In genomic region chr8:7097577-7097976, GRCm38 (mm10) we compare ENCODE assay signal across 15 mouse cellular contexts.
DNase-seq lines count a peak whose midpoint lies in the region; ATAC-seq and TF ChIP-seq lines count a peak whose summit lies in the region.
"Had no signal": no experiment of that assay in that cellular context is flagged by ENCODE, and none has a peak within 500 bp of the region (broad histone marks: within the 10 kb centered on the region; RNA-seq: fewer than 3 reads in every experiment).

No protein-coding gene starts in this region.

- H3K9ac ChIP-seq in midbrain, embryonic 12.5 days (replicated peaks) = no peak overlapping the region
- H3K9ac ChIP-seq in lung, postnatal 0 days (replicated peaks; ENCODE audit: low read depth) = no peak overlapping the region
- H3K9ac ChIP-seq: embryonic facial prominence, embryonic 15.5 days; stomach, embryonic 15.5 days had no signal

- H3K27ac ChIP-seq in hindbrain, embryonic 10.5 days = no peak overlapping the region
- H3K27ac ChIP-seq in midbrain, embryonic 12.5 days (replicated peaks) = no peak overlapping the region
- H3K27ac ChIP-seq in lung, postnatal 0 days (ENCODE audit: low read length) = no peak overlapping the region
- H3K27ac ChIP-seq: embryonic facial prominence, embryonic 15.5 days; stomach, embryonic 15.5 days had no signal

- no peaks in the 10 kb centered on the region for H3K27me3 ChIP-seq in hindbrain, embryonic 10.5 days (ENCODE audit: insufficient read depth, poor library complexity, severe bottlenecking)
- H3K27me3 ChIP-seq in midbrain, embryonic 12.5 days = no peaks in the 10 kb centered on the region
- H3K27me3 ChIP-seq in lung, postnatal 0 days (replicated peaks; ENCODE audit: insufficient read depth, low read length) = no peaks in the 10 kb centered on the region
- H3K27me3 ChIP-seq: CH12.LX; embryonic facial prominence, embryonic 15.5 days; stomach, embryonic 15.5 days had no signal

- peak; percentile 92 for ATAC-seq in midbrain, embryonic 12.5 days (ENCODE audit: low FRiP score, low read depth)
- ATAC-seq in lung, postnatal 0 days = no peak

- H3K36me3 ChIP-seq in hindbrain, embryonic 10.5 days = no peaks in the 10 kb centered on the region
- no peaks in the 10 kb centered on the region for H3K36me3 ChIP-seq in midbrain, embryonic 12.5 days
- H3K36me3 ChIP-seq in lung, postnatal 0 days (ENCODE audit: insufficient read depth, low read length) = no peaks in the 10 kb centered on the region
- H3K36me3 ChIP-seq: embryonic facial prominence, embryonic 15.5 days; stomach, embryonic 15.5 days had no signal

- no peaks in the 10 kb centered on the region for H3K9me3 ChIP-seq in hindbrain, embryonic 10.5 days
- H3K9me3 ChIP-seq in midbrain, embryonic 12.5 days = no peaks in the 10 kb centered on the region
- no peaks in the 10 kb centered on the region for H3K9me3 ChIP-seq in lung, postnatal 0 days (ENCODE audit: low read length)
- H3K9me3 ChIP-seq: embryonic facial prominence, embryonic 15.5 days; stomach, embryonic 15.5 days had no signal

- peaks cover 4% of the 10 kb centered on the region; the same call in 1 of the 2 replicates for H3K4me1 ChIP-seq in hindbrain, embryonic 10.5 days (replicated peaks)
- H3K4me1 ChIP-seq in midbrain, embryonic 12.5 days = no peaks in the 10 kb centered on the region
- H3K4me1 ChIP-seq in lung, postnatal 0 days (ENCODE audit: insufficient read depth, low read depth, low read length) = no peaks in the 10 kb centered on the region
- H3K4me1 ChIP-seq: embryonic facial prominence, embryonic 15.5 days; stomach, embryonic 15.5 days had no signal

- no peak for TF ChIP-seq EP300 in lung, postnatal 0 days (IDR thresholded peaks at IDR 0.05)

- 59% methylated on average over 2 of the region's 2 CpGs for WGBS in hindbrain, embryonic 10.5 days
- 42% methylated on average over 2 of the region's 2 CpGs for WGBS in midbrain, embryonic 12.5 days
- 69% methylated on average over 2 of the region's 2 CpGs for WGBS in lung, postnatal 0 days

- peak; percentile 9 for DNase-seq in 3T3-L1 (ENCODE audit: low read depth, low spot score)
- DNase-seq in embryo, embryonic 11 days = peak; percentile 69
- DNase-seq in hindbrain, embryonic 10.5 days (ENCODE audit: low spot score) = peak; percentile 48
- no peak for DNase-seq in adrenal gland, postnatal 4 days (ENCODE audit: low spot score in 2 of 2)
- no peak for DNase-seq in natural killer cell, adult 2 months (ENCODE audit: low spot score in 2 of 2)
- DNase-seq in lung, postnatal 0 days (ENCODE audit: low spot score) = no peak
- DNase-seq in adrenal gland, postnatal 25 days = no peak
- DNase-seq: gastrocnemius, postnatal 14 days; heart, postnatal 14 days; kidney, adult 8-10 months; right cerebral cortex, postnatal 25 days had no signal

- no peak for TF ChIP-seq CTCF in lung, postnatal 0 days (IDR thresholded peaks at IDR 0.05)

- no peak overlapping the region for H3K4me3 ChIP-seq in hindbrain, embryonic 10.5 days
- no peak overlapping the region for H3K4me3 ChIP-seq in midbrain, embryonic 12.5 days
- no peak overlapping the region for H3K4me3 ChIP-seq in lung, postnatal 0 days (ENCODE audit: low read depth, low read length)
- H3K4me3 ChIP-seq: embryonic facial prominence, embryonic 15.5 days; stomach, embryonic 15.5 days had no signal

- H3K4me2 ChIP-seq in midbrain, embryonic 12.5 days (replicated peaks) = no peak overlapping the region
- no peak overlapping the region for H3K4me2 ChIP-seq in lung, postnatal 0 days (replicated peaks; ENCODE audit: low read depth, low read length)
- H3K4me2 ChIP-seq: embryonic facial prominence, embryonic 15.5 days; stomach, embryonic 15.5 days had no signal

Comparison
In these comparisons a context has a peak if more than half of its experiments do, and no peak if none do; other contexts are left out.
1. DNase-seq: peak in 3T3-L1 (single experiment), embryo, embryonic 11 days (single experiment) and hindbrain, embryonic 10.5 days (single experiment); none in adrenal gland, postnatal 4 days (0 of 2), natural killer cell, adult 2 months (0 of 2), lung, postnatal 0 days (single experiment) and adrenal gland, postnatal 25 days (single experiment).